Mouse (Mus musculus): Measurements from ENCODE around the gene Syt15. TPM values are rescaled to one million over a fixed set of nuclear protein-coding genes. Genes with fewer than 3 reads are reported as not detected.

Syt15 gene
- polyA plus RNA-seq, 1 experiment from 2014 or later = 0.21 TPM

- no peak overlapping the region for H3K4me3 ChIP-seq
- H3K9ac ChIP-seq = no peak overlapping the region
- H3K27me3 ChIP-seq = no peaks in the 10 kb centered on the region
- no peak overlapping the region for H3K27ac ChIP-seq
- H3K9me3 ChIP-seq (replicated peaks) = no peaks in the 10 kb centered on the region
- ATAC-seq = no peak
- no peaks in the 10 kb centered on the region for H3K36me3 ChIP-seq (ENCODE audit: poor library complexity, severe bottlenecking)
- 89% methylated on average over 4 of the region's 4 CpGs for WGBS
- no peak overlapping the region for H3K4me2 ChIP-seq
- H3K4me1 ChIP-seq = no peaks in the 10 kb centered on the region
These were observed 55.8 kb downstream of the Syt15 start for GRCm38 (mm10) chr14:34275225-34275624.

- no peak for ATAC-seq
- 92% methylated on average over 4 of the region's 4 CpGs for WGBS
These were observed 60.3 kb downstream of the Syt15 start for GRCm38 (mm10) chr14:34279726-34280125.

More at GRCm38 (mm10) chr14:34279726-34280125, 60.3 kb downstream of the Syt15 start:
- H3K4me1 ChIP-seq = no peaks in the 10 kb centered on the region
- H3K9me3 ChIP-seq (replicated peaks) = no peaks in the 10 kb centered on the region
- no peak overlapping the region for H3K4me2 ChIP-seq
- no peak overlapping the region for H3K27ac ChIP-seq
- no peaks in the 10 kb centered on the region for H3K36me3 ChIP-seq (ENCODE audit: poor library complexity, severe bottlenecking)
- H3K27me3 ChIP-seq = no peaks in the 10 kb centered on the region
- H3K4me3 ChIP-seq = no peak overlapping the region
- no peak overlapping the region for H3K9ac ChIP-seq

Other genes starting within 250 kb of the Syt15 start
- gene Zfp488, start 240.8 kb upstream of the Syt15 start, polyA plus RNA-seq (2015; fragmentation: Nextera tagmentation; extraction: Ambion mirVana) = 0.12 TPM in 1 of 2 replicates, not detected in the other
- not detected in 2 replicates for gene Gm30083, start 204.4 kb upstream of the Syt15 start, polyA plus RNA-seq (2015; fragmentation: Nextera tagmentation; extraction: Ambion mirVana)
- not detected in 2 replicates for gene Gm5460, start 202.8 kb upstream of the Syt15 start, polyA plus RNA-seq (2015; fragmentation: Nextera tagmentation; extraction: Ambion mirVana)
- gene Antxrl, start 166.9 kb upstream of the Syt15 start, polyA plus RNA-seq (2015; fragmentation: Nextera tagmentation; extraction: Ambion mirVana) = not detected in 2 replicates
- gene Anxa8, start 133.6 kb upstream of the Syt15 start, polyA plus RNA-seq (2015; fragmentation: Nextera tagmentation; extraction: Ambion mirVana) = not detected in 2 replicates
- not detected in 2 replicates for gene A630023A22Rik, start 116.8 kb upstream of the Syt15 start, polyA plus RNA-seq (2015; fragmentation: Nextera tagmentation; extraction: Ambion mirVana)
- gene Npy4r, start 67.1 kb upstream of the Syt15 start, polyA plus RNA-seq (2015; fragmentation: Nextera tagmentation; extraction: Ambion mirVana) = 0.04 and 0.05 TPM in 2 replicates
- gene Gprin2, start 17.9 kb upstream of the Syt15 start, polyA plus RNA-seq (2015; fragmentation: Nextera tagmentation; extraction: Ambion mirVana) = 2.0 and 2.3 TPM in 2 replicates
- gene Shld2, start 90.9 kb downstream of the Syt15 start, polyA plus RNA-seq (2015; fragmentation: Nextera tagmentation; extraction: Ambion mirVana) = 9.9 and 10.2 TPM in 2 replicates
- gene Glud1, start 91.1 kb downstream of the Syt15 start, polyA plus RNA-seq (2015; fragmentation: Nextera tagmentation; extraction: Ambion mirVana) = 68.7 and 73.5 TPM in 2 replicates
- gene Fam25c, start 135.8 kb downstream of the Syt15 start, polyA plus RNA-seq (2015; fragmentation: Nextera tagmentation; extraction: Ambion mirVana) = not detected in 2 replicates
- 3.8 and 4.5 TPM in 2 replicates for gene Sncg, start 155.2 kb downstream of the Syt15 start, polyA plus RNA-seq (2015; fragmentation: Nextera tagmentation; extraction: Ambion mirVana)
- gene Mmrn2, start 155.9 kb downstream of the Syt15 start, polyA plus RNA-seq (2015; fragmentation: Nextera tagmentation; extraction: Ambion mirVana) = 5.1 and 5.3 TPM in 2 replicates